Mouse (Mus musculus) stomach, postnatal 0 days (tissue): ENCODE measurements at regions not wholly inside any gene's neighbourhood (a gene's known extent, or its start where the extent isn't known, plus 50 kb on each side); places are given as distances from the start of the nearest gene placed in this dataset.

Source experiments
- ATAC-seq: fragments of 200-750 bp; cut with Nextera tagmentation; 2 replicates; pipeline ENCODE4 v1.8.0; 2017; ENCODE audit not compliant: low FRiP score, low TSS enrichment
- DNase-seq: peaks from one replicate; pipeline ENCODE4 v3.0.0-alpha.2; 2016; ENCODE audit warnings: low spot score
- H3K27ac ChIP-seq: fragments of 300-500 bp; sonication (generic); replicated peaks from 2 replicates; pipeline ENCODE4 v1.5.1; 2014; ENCODE audit warnings: mild to moderate bottlenecking, control low read depth
- H3K27me3 ChIP-seq: fragments of 300-500 bp; sonication (generic); 2 replicates; pipeline ENCODE4 v1.6.1; 2014; ENCODE audit warnings: low read length; ENCODE audit not compliant: control insufficient read depth, insufficient read depth
- H3K36me3 ChIP-seq: fragments of 300-500 bp; sonication (generic); 2 replicates; pipeline ENCODE4 v1.6.1; 2014; ENCODE audit warnings: low read length, mixed read lengths; ENCODE audit not compliant: control insufficient read depth, insufficient read depth
- H3K4me1 ChIP-seq: fragments of 300-500 bp; sonication (generic); replicated peaks from 2 replicates; pipeline ENCODE4 v1.6.1; 2014; ENCODE audit warnings: antibody characterized with exemption; ENCODE audit not compliant: control insufficient read depth, insufficient read depth
- H3K4me2 ChIP-seq: fragments of 300-500 bp; sonication (generic); replicated peaks from 2 replicates; pipeline ENCODE4 v1.6.1; 2014; ENCODE audit warnings: low read depth, mild to moderate bottlenecking, control low read depth, moderate library complexity
- H3K4me3 ChIP-seq: fragments of 300-500 bp; sonication (generic); 2 replicates; pipeline ENCODE4 v1.5.1; 2014; ENCODE audit warnings: low read depth, low read length, control low read depth
- H3K9ac ChIP-seq: fragments of 300-500 bp; sonication (generic); 2 replicates; pipeline ENCODE4 v1.6.1; 2014; ENCODE audit warnings: mild to moderate bottlenecking, low read length, control low read depth, mixed read lengths
- H3K9me3 ChIP-seq: fragments of 300-500 bp; sonication (generic); 2 replicates; pipeline ENCODE4 v1.6.1; 2016; ENCODE audit warnings: low read length; ENCODE audit not compliant: control insufficient read depth
- CTCF ChIP-seq: IDR thresholded peaks from 2 replicates; pipeline ENCODE4 v1.5.1; 2016; ENCODE audit warnings: antibody characterized with exemption, low read depth, mild to moderate bottlenecking, moderate library complexity
- EP300 ChIP-seq: optimal IDR thresholded peaks from 2 replicates; pipeline ENCODE3; 2016; ENCODE audit warnings: antibody characterized with exemption
- WGBS: fragments of 180-500 bp; shearing (Covaris S2); extraction: QIAGEN DNeasy Blood & Tissue Kit; methylation state at CpG from one replicate; pipeline ENCODE4 v1.1.7; 2014; 5-methylcytosine and 5-hydroxymethylcytosine counted together

- Histone ChIP-seq H3K4me2 (no peak overlapping the region), H3K9ac (no peak overlapping the region), H3K36me3 (no peaks in the 10 kb centered on the region), H3K27me3 (no peaks in the 10 kb centered on the region), H3K27ac (no peak overlapping the region), H3K9me3 (no peaks in the 10 kb centered on the region), H3K4me3 (no peak overlapping the region), H3K4me1 (no peaks in the 10 kb centered on the region)
- TF ChIP-seq CTCF (no peak), EP300 (no peak)
- no peak for DNase-seq
- ATAC-seq: no peak
Measured at GRCm38 (mm10) chr17:9817056-9817455, 147.5 kb upstream of the Pabpc6 start.

DNA sequence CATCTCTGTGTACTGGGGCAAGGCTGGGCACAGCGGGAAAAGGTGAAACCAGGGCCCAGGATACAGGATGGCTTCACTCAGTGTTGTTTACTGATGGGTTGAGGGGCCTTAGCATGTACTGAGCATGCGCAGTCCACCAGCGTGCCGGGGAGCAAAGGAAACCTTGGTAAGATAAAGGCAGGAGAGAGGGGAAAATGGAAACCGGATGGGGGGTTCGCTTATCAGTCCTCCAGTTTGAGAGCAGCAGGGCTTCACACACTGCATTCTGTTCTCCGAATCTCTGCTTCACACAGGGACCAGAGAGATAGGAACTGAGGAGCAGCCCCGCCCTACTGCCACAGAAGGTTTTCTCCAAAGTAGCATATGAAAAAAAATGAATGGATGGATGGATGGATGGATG lies 127.6 kb upstream of the Pabpc6 start:
- no peak overlapping the region for H3K4me2 ChIP-seq
- no peak overlapping the region for H3K4me3 ChIP-seq
- no peaks in the 10 kb centered on the region for H3K4me1 ChIP-seq
- DNase-seq: no peak
- ATAC-seq: no peak
- no peak for TF ChIP-seq EP300
- TF ChIP-seq CTCF: no peak
- H3K36me3 ChIP-seq: no peaks in the 10 kb centered on the region
- WGBS: 80% methylated on average over 8 of the region's 8 CpGs
- H3K9ac ChIP-seq: no peak overlapping the region
- H3K27me3 ChIP-seq: no peaks in the 10 kb centered on the region
- H3K27ac ChIP-seq: no peak overlapping the region
- H3K9me3 ChIP-seq: no peaks in the 10 kb centered on the region

GRCm38 (mm10) chr17:9796225-9796988 lies 126.9 kb upstream of the Pabpc6 start:
- H3K27me3 ChIP-seq: no peaks in the 10 kb centered on the region
- H3K9ac ChIP-seq: no peak overlapping the region
- H3K4me1 ChIP-seq: no peaks in the 10 kb centered on the region
- no peaks in the 10 kb centered on the region for H3K9me3 ChIP-seq
- ATAC-seq (no peak), DNase-seq (no peak)
- 75% methylated on average over 13 of the region's 13 CpGs for WGBS
- no peak overlapping the region for H3K4me3 ChIP-seq
- no peak overlapping the region for H3K4me2 ChIP-seq
- H3K27ac ChIP-seq: no peak overlapping the region
- no peaks in the 10 kb centered on the region for H3K36me3 ChIP-seq
- TF ChIP-seq CTCF (no peak), EP300 (no peak)

- no peak for TF ChIP-seq CTCF
- no peak for TF ChIP-seq EP300
- no peaks in the 10 kb centered on the region for H3K4me1 ChIP-seq
- no peaks in the 10 kb centered on the region for H3K9me3 ChIP-seq
- ATAC-seq: no peak
- WGBS: 78% methylated on average over 5 of the region's 5 CpGs
- H3K27ac ChIP-seq: no peak overlapping the region
- H3K4me3 ChIP-seq: no peak overlapping the region
- no peak for DNase-seq
- H3K4me2 ChIP-seq: no peak overlapping the region
- H3K9ac ChIP-seq: no peak overlapping the region
- no peaks in the 10 kb centered on the region for H3K27me3 ChIP-seq
- no peaks in the 10 kb centered on the region for H3K36me3 ChIP-seq
Measured at GRCm38 (mm10) chr17:9778866-9779265, 109.3 kb upstream of the Pabpc6 start.

GRCm38 (mm10) chr17:9777165-9777564 lies 107.6 kb upstream of the Pabpc6 start:
- ATAC-seq: no peak
- Histone ChIP-seq H3K4me1 (no peaks in the 10 kb centered on the region), H3K4me3 (no peak overlapping the region), H3K4me2 (no peak overlapping the region), H3K36me3 (no peaks in the 10 kb centered on the region), H3K9me3 (no peaks in the 10 kb centered on the region), H3K27ac (no peak overlapping the region), H3K9ac (no peak overlapping the region), H3K27me3 (no peaks in the 10 kb centered on the region)
- no peak for TF ChIP-seq EP300
- no peak for TF ChIP-seq CTCF
- no peak for DNase-seq

GRCm38 (mm10) chr17:9776286-9777016 lies 106.9 kb upstream of the Pabpc6 start:
- H3K36me3 ChIP-seq: no peaks in the 10 kb centered on the region
- H3K9ac ChIP-seq: no peak overlapping the region
- DNase-seq (no peak), ATAC-seq (no peak)
- H3K27me3 ChIP-seq: no peaks in the 10 kb centered on the region
- H3K27ac ChIP-seq: no peak overlapping the region
- TF ChIP-seq EP300 (no peak), CTCF (no peak)
- WGBS: 59% methylated on average over 7 of the region's 9 CpGs
- H3K4me2 ChIP-seq: no peak overlapping the region
- H3K4me3 ChIP-seq: no peak overlapping the region
- no peaks in the 10 kb centered on the region for H3K4me1 ChIP-seq
- H3K9me3 ChIP-seq: no peaks in the 10 kb centered on the region
